In genomic region chr13:91157941-91158340, GRCm38 (mm10) we compare ENCODE assay signal across 25 mouse cellular contexts.
DNase-seq lines count a peak whose midpoint lies in the region; ATAC-seq and TF ChIP-seq lines count a peak whose summit lies in the region.
"Had no signal": no experiment of that assay in that cellular context is flagged by ENCODE, and none has a peak within 500 bp of the region (broad histone marks: within the 10 kb centered on the region; RNA-seq: fewer than 3 reads in every experiment).

No protein-coding gene starts in this region.

- no peak overlapping the region for H3K4me3 ChIP-seq in thymus, adult 2 months (ENCODE audit: control insufficient read depth, insufficient read depth, low read length)
- H3K4me3 ChIP-seq: embryonic facial prominence, embryonic 12.5 days; embryonic facial prominence, embryonic 15.5 days; forebrain, embryonic 15.5 days; heart, adult 2 months; heart, embryonic 10.5 days; heart, embryonic 13.5 days; hindbrain, embryonic 12.5 days; hindbrain, embryonic 15.5 days had no signal

- ATAC-seq in megakaryocyte progenitor cell, adult 5-6 weeks (replicated peaks; ENCODE audit: poor library complexity): no peak
- ATAC-seq: forebrain, embryonic 15.5 days; Patski had no signal

- no peak for TF ChIP-seq POLR2A in thymus, adult 2 months (IDR thresholded peaks at IDR 0.05; ENCODE audit: control insufficient read depth, extremely low read depth, insufficient read depth, low read length, poor library complexity)

- H3K27me3 ChIP-seq in thymus, adult 2 months (ENCODE audit: control insufficient read depth, insufficient read depth, low read length): no peaks in the 10 kb centered on the region
- H3K27me3 ChIP-seq: CH12.LX; embryonic facial prominence, embryonic 12.5 days; embryonic facial prominence, embryonic 15.5 days; forebrain, embryonic 15.5 days; heart, embryonic 13.5 days; hindbrain, embryonic 12.5 days; hindbrain, embryonic 15.5 days; Patski had no signal

- H3K27ac ChIP-seq in thymus, adult 2 months (ENCODE audit: control insufficient read depth, insufficient read depth, low read length): no peak overlapping the region
- H3K27ac ChIP-seq: embryonic facial prominence, embryonic 12.5 days; embryonic facial prominence, embryonic 15.5 days; forebrain, embryonic 15.5 days; heart, adult 2 months; heart, embryonic 10.5 days; heart, embryonic 13.5 days; hindbrain, embryonic 12.5 days; hindbrain, embryonic 15.5 days had no signal

- WGBS in thymus, adult 2 months: 96% methylated on average over 4 of the region's 4 CpGs

- no peaks in the 10 kb centered on the region for H3K36me3 ChIP-seq in thymus, adult 2 months (ENCODE audit: control insufficient read depth, insufficient read depth, low read length)
- H3K36me3 ChIP-seq: embryonic facial prominence, embryonic 12.5 days; embryonic facial prominence, embryonic 15.5 days; forebrain, embryonic 15.5 days; G1E; heart, embryonic 10.5 days; heart, embryonic 13.5 days; hindbrain, embryonic 12.5 days; hindbrain, embryonic 15.5 days had no signal

- peak; percentile 66 for DNase-seq in adrenal gland, adult 2 months
- no peak for DNase-seq in adrenal gland, postnatal 4 days (ENCODE audit: low spot score in 2 of 2)
- DNase-seq in adrenal gland, adult 8-10 months: peak; percentile 28
- DNase-seq in adrenal gland, postnatal 25 days: peak; percentile 50
- no peak for DNase-seq in thymus, adult 2 months
- DNase-seq: B cell, adult 2 months; cerebellum, adult 11 months; cerebellum, adult 2 months; cerebellum, adult 9-11 months; cerebellum, postnatal 25 days; gastrocnemius, postnatal 25 days; heart, adult 2 months; heart, postnatal 14 days; kidney, adult 2 months had no signal

- no peaks in the 10 kb centered on the region for H3K4me1 ChIP-seq in thymus, adult 2 months (replicated peaks; ENCODE audit: control insufficient read depth, insufficient read depth, low read length)
- H3K4me1 ChIP-seq: embryonic facial prominence, embryonic 12.5 days; hindbrain, embryonic 12.5 days; hindbrain, embryonic 15.5 days had no signal

- no peak for TF ChIP-seq CTCF in thymus, adult 2 months (IDR thresholded peaks at IDR 0.05; ENCODE audit: borderline replicate concordance, control insufficient read depth, extremely low read depth, insufficient read depth, low read length, poor library complexity)

Comparison
In these comparisons a context has a peak if more than half of its experiments do, and no peak if none do; other contexts are left out.
1. DNase-seq: peak in adrenal gland, adult 2 months (single experiment), adrenal gland, adult 8-10 months (single experiment) and adrenal gland, postnatal 25 days (single experiment); none in adrenal gland, postnatal 4 days (0 of 2) and thymus, adult 2 months (single experiment).